Mouse (Mus musculus): ENCODE measurements around the gene Tekt1. TPM values are rescaled to one million over a fixed set of nuclear protein-coding genes. Genes with fewer than 3 reads are reported as not detected.

Tekt1 gene
- polyA plus RNA-seq (2012; rRNA removed) = 1.1 and 2.3 TPM in 2 replicates

DNA sequence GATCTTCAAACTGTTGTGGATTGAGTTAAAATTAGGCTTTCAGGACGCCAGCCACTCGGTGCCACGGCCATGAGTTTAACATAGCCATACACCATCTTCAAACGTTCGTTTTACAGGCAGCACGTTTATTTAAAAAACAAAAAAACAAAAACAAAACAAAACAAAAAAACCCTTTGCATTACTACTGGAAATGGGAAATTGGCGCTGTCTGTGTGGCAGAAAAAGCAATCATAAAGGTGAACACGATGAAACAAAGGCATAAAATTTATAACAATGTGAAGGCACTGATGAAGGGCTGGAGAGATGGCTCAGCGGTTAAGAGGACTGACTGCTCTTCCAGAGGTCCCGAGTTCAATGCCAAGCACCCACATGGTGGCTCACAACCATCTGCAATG lies at the start of gene Tekt1:
TSS of gene Tekt1 (minus strand) at position 96 of the 395 bp plus-strand sequence.
- Histone ChIP-seq H3K4me1 (ENCODE audit: control insufficient read depth, insufficient read depth, low read length) (no peaks in the 10 kb centered on the region), H3K27me3 (ENCODE audit: control insufficient read depth, insufficient read depth, low read length) (no peaks in the 10 kb centered on the region), H3K4me3 (replicated peaks; ENCODE audit: insufficient read depth, low read depth, low read length) (peak within 1 kb of the TSS; percentile 54), H3K27ac (ENCODE audit: insufficient read depth, low read length) (no peak within 1 kb of the TSS)
- 37% methylated on average over 10 of the region's 10 CpGs for WGBS
- no peak for DNase-seq
- no peak for TF ChIP-seq POLR2A (IDR thresholded peaks at IDR 0.05; ENCODE audit: borderline replicate concordance, insufficient read depth, low read length)

DNA sequence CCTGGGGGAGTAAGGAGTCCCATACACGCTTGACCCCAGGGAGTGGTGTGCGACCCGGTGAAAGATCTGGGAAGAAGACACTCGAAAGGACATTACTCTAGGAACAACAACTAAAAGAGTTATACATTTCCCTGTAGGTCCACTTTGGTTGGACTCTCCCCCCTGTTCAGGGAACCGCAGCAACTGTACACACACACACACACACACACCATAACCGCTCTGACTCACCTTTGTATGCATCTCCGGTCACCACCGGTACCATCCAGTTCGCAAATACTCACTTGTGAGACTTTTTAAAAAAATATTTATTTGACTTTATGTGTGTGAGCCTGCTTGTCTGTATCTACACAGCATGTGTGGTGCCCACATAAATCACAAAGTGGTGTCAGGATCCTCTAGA lies 49.7 kb upstream of the Tekt1 start:
- 50% methylated on average over 9 of the region's 9 CpGs for WGBS
- no peak overlapping the region for H3K27ac ChIP-seq (ENCODE audit: insufficient read depth, low read length)
- H3K4me3 ChIP-seq (replicated peaks; ENCODE audit: insufficient read depth, low read depth, low read length) = no peak overlapping the region
- no peaks in the 10 kb centered on the region; the same call in 1 of the 2 replicates for H3K4me1 ChIP-seq (ENCODE audit: control insufficient read depth, insufficient read depth, low read length)
- no peak for DNase-seq
- no peak for TF ChIP-seq POLR2A (IDR thresholded peaks at IDR 0.05; ENCODE audit: borderline replicate concordance, insufficient read depth, low read length)
- TF ChIP-seq CTCF (IDR thresholded peaks at IDR 0.05; ENCODE audit: borderline replicate concordance, insufficient read depth, low read depth, low read length) = no peak
- H3K27me3 ChIP-seq (ENCODE audit: control insufficient read depth, insufficient read depth, low read length) = no peaks in the 10 kb centered on the region; the same call in 1 of the 2 replicates

DNA sequence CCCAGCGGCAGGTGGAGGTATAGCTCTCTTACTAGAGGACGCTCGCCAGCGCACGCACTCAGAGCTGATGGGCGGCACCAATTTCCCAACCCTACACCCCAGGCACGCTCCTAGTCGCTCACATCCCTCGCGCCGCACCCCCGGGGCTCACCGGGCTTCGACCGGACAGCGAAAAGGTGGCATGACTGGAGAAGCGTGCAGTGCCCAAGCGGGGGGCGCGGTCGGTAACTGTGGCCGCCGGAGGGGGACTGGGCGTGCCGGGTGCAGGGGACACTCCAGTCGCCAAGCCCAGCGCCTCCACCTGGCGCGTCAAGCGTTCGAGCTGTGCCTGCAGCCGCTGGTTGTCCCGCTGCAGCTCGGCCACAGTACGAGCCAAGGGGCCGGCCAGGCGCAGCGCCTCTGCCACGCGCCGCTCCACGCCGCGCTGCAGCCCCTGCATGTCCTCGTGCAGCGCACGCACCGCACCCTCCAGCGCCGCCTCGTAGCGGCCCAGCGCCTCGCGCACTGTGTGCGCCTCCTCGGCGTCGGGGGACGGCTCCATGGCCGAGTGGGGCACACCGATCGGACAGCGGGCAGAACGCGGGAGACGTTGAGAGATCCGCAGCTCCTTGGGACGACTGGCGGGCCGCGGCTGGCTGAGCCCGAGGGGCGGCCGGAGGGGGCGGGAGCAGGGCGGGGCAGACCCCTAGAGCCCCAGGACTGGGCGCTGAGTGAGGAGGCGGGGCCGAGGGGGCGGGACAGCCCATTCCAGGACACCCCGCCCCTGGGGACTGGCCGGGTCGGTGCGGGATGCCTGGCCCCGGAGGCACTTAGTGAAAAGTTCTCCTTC lies 49.1 kb upstream of the Tekt1 start, which contains the start of gene Smtnl2:
TSS of gene Smtnl2 (minus strand) at position 621 of the 829 bp plus-strand sequence.
- under 1% methylated on average over 86 of the region's 86 CpGs for WGBS
- H3K27ac ChIP-seq (ENCODE audit: insufficient read depth, low read length) = no peak within 1 kb of the TSS
- H3K4me3 ChIP-seq (replicated peaks; ENCODE audit: insufficient read depth, low read depth, low read length) = peak within 1 kb of the TSS; percentile 23
- peak in 1 of 2 experiments; percentile 25 for DNase-seq
- H3K27me3 ChIP-seq (ENCODE audit: control insufficient read depth, insufficient read depth, low read length) = no peaks in the 10 kb centered on the region; the same call in 1 of the 2 replicates
- H3K4me1 ChIP-seq (ENCODE audit: control insufficient read depth, insufficient read depth, low read length) = no peaks in the 10 kb centered on the region; the same call in 1 of the 2 replicates
- TF ChIP-seq POLR2A (IDR thresholded peaks at IDR 0.05; ENCODE audit: borderline replicate concordance, insufficient read depth, low read length) (no peak), CTCF (IDR thresholded peaks at IDR 0.05; ENCODE audit: borderline replicate concordance, insufficient read depth, low read depth, low read length) (no peak)

DNA sequence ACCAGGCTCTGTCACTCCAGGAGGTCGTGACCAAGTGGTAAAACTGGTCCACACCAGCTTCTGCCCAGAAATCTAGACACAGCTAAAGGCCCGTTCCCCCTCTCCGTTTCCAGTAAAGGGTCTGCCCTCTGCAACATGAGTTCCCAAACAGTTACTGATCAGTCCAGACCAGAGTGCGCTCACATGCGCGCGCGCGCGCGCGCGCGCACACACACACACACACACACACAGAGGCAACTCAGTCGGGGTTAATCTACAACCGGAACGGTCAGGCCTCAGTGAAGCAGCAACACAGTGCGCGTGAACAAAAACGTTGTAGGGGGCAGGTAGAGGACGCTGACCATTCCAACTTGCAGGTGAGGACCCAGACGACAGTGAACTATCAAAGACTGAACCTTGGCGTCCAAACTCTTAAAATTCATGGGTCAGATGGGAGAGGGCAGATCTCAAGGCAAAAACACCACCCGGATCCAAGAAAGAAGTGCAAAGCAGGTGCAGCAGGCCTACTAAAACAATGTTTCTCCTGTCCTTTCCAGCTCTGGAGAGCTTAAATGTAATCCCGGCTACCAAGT lies 48.4 kb upstream of the Tekt1 start:
- no peak for TF ChIP-seq POLR2A (IDR thresholded peaks at IDR 0.05; ENCODE audit: borderline replicate concordance, insufficient read depth, low read length)
- no peak for TF ChIP-seq CTCF (IDR thresholded peaks at IDR 0.05; ENCODE audit: borderline replicate concordance, insufficient read depth, low read depth, low read length)
- H3K27ac ChIP-seq (ENCODE audit: insufficient read depth, low read length) = no peak overlapping the region
- 4% methylated on average over 25 of the region's 25 CpGs for WGBS

DNA sequence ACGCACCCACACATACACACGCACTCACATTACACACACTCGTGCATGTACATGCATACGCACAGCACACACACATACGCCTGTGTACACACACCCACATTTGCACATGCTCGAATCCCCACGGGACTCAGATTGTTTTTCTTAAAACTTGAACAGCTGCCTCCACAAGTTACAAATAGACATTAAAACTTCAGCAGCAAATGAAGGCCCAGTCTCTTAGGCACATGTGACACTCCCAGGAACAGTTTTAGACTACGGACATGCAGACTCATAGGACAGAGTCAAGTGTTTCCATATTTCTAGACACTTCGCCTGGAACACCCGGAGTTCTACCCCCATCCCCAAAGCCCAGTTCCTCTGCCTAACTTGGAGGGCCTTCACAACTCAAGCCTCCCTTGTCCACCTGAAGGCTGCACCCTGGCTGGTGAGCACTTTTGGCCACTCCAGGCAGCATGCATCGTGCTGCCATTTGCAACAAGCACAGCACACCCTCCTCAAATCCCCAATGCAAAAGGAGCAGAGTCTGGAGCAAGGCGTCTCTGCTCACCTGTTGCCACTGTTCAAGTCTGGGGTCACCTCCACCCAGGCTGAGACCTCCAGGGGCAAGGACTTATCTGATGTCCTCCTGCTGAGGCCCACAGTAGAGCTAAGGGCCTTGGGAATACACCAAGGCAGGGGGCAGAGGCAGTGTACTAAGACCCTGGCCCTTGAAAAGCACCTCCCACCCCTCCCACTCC lies 47.6 kb upstream of the Tekt1 start:
- H3K4me1 ChIP-seq (ENCODE audit: control insufficient read depth, insufficient read depth, low read length) = no peaks in the 10 kb centered on the region; the same call in 1 of the 2 replicates
- WGBS = 85% methylated on average over 12 of the region's 12 CpGs
- no peaks in the 10 kb centered on the region; the same call in 1 of the 2 replicates for H3K27me3 ChIP-seq (ENCODE audit: control insufficient read depth, insufficient read depth, low read length)
- H3K27ac ChIP-seq (ENCODE audit: insufficient read depth, low read length) = no peak overlapping the region
- TF ChIP-seq POLR2A (IDR thresholded peaks at IDR 0.05; ENCODE audit: borderline replicate concordance, insufficient read depth, low read length) (no peak), CTCF (IDR thresholded peaks at IDR 0.05; ENCODE audit: borderline replicate concordance, insufficient read depth, low read depth, low read length) (no peak)
- no peak overlapping the region for H3K4me3 ChIP-seq (replicated peaks; ENCODE audit: insufficient read depth, low read depth, low read length)
- no peak for DNase-seq

More for the DNA sequence above, 48.4 kb upstream of the Tekt1 start:
- no peaks in the 10 kb centered on the region; the same call in 1 of the 2 replicates for H3K4me1 ChIP-seq (ENCODE audit: control insufficient read depth, insufficient read depth, low read length)
- H3K27me3 ChIP-seq (ENCODE audit: control insufficient read depth, insufficient read depth, low read length) = no peaks in the 10 kb centered on the region; the same call in 1 of the 2 replicates
- DNase-seq = no peak
- H3K4me3 ChIP-seq (replicated peaks; ENCODE audit: insufficient read depth, low read depth, low read length) = no peak overlapping the region

DNA sequence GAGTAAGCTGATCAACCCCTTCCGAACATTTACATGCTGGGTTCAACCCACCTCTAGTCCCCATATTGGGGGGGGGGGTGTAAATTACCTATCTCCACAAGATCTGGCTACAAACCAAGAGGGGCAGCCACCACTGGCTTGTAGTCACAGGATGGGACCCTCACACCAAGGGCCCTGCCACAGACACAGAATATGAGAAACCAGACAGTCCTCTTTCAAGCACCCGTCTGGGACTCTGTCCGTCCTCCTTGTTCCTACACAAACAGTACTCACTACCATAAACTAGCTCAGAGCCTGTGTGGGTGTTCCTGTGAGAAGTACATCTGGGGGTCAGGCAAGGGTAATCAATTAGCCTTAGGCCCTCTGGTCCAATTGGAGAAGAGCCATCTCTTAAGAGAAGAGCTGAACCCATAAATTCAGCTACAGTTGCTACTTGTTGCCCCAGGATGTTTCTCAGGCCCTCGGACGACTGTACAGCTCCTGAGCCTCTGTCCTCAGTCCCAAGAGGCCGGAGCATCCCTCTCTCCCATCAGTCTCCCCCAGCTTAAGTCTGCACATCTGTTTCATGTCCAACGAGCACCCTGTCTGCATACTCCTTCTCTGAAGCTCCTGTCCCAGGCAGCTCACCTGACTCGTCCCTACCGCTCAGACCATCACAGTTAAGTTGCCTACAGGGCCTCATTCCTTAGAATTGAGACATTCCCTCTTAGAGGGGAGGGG lies 46.4 kb upstream of the Tekt1 start:
- no peak overlapping the region for H3K27ac ChIP-seq (ENCODE audit: insufficient read depth, low read length)
- 80% methylated on average over 9 of the region's 9 CpGs for whole genome bisulfite sequencing

DNA sequence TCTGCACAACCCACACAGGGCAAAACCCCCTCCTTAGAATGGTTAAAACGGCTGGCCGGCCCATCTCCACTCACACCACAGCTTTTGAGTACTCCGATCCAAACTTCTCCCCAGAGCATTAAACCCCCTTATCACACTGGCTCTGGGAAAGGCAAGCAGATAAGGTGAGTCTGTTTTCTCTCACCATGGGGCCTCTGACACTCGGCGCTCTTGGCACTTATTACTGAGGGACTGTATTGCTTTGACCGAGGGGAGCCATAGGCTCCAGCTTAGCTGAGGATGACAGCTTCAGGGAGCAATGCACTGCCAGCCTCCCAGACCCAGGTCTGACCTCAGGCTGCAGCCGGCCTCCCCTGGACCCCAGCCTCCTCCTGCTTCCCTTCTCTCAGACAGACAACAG lies 45.3 kb upstream of the Tekt1 start:
- H3K27me3 ChIP-seq (ENCODE audit: control insufficient read depth, insufficient read depth, low read length) = no peaks in the 10 kb centered on the region; the same call in 1 of the 2 replicates
- WGBS = 30% methylated on average over 7 of the region's 7 CpGs
- H3K4me3 ChIP-seq (replicated peaks; ENCODE audit: insufficient read depth, low read depth, low read length) = no peak overlapping the region
- no peak for DNase-seq
- TF ChIP-seq CTCF (IDR thresholded peaks at IDR 0.05; ENCODE audit: borderline replicate concordance, insufficient read depth, low read depth, low read length) (no peak), POLR2A (IDR thresholded peaks at IDR 0.05; ENCODE audit: borderline replicate concordance, insufficient read depth, low read length) (no peak)
- H3K4me1 ChIP-seq (ENCODE audit: control insufficient read depth, insufficient read depth, low read length) = no peaks in the 10 kb centered on the region; the same call in 1 of the 2 replicates
- no peak overlapping the region for H3K27ac ChIP-seq (ENCODE audit: insufficient read depth, low read length)

More for the DNA sequence above, 46.4 kb upstream of the Tekt1 start:
- no peak for DNase-seq
- Histone ChIP-seq H3K4me3 (replicated peaks; ENCODE audit: insufficient read depth, low read depth, low read length) (no peak overlapping the region), H3K27me3 (ENCODE audit: control insufficient read depth, insufficient read depth, low read length) (no peaks in the 10 kb centered on the region; the same call in 1 of the 2 replicates), H3K4me1 (ENCODE audit: control insufficient read depth, insufficient read depth, low read length) (no peaks in the 10 kb centered on the region; the same call in 1 of the 2 replicates)
- TF ChIP-seq POLR2A (IDR thresholded peaks at IDR 0.05; ENCODE audit: borderline replicate concordance, insufficient read depth, low read length) (no peak), CTCF (IDR thresholded peaks at IDR 0.05; ENCODE audit: borderline replicate concordance, insufficient read depth, low read depth, low read length) (no peak)
